Mouse (Mus musculus) stomach, embryonic 14.5 days (tissue): ENCODE data around the gene P4hb. TPM values are rescaled to one million over a fixed set of nuclear protein-coding genes. Genes with fewer than 3 reads are reported as not detected.
A peak's percentile ranks its signal among the peaks of the same experiment; 100 is the strongest.

Experiments used
- ATAC-seq: fragments of 200-750 bp; cut with Nextera tagmentation; 2 replicates; pipeline ENCODE4 v1.8.0; 2017; ENCODE audit warnings: low read depth, moderate TSS enrichment; ENCODE audit not compliant: insufficient number of reproducible peaks, insufficient read depth, low FRiP score
- H3K27ac ChIP-seq: fragments of 300-500 bp; sonication (generic); 2 replicates; pipeline ENCODE4 v1.5.1; 2014; ENCODE audit warnings: mild to moderate bottlenecking, low read length, moderate library complexity, mixed read lengths
- H3K27me3 ChIP-seq: fragments of 300-500 bp; sonication (generic); 2 replicates; pipeline ENCODE4 v1.6.1; 2014; ENCODE audit warnings: low read length, control low read depth, mixed read lengths; ENCODE audit not compliant: control insufficient read depth, insufficient read depth
- H3K36me3 ChIP-seq: fragments of 300-500 bp; sonication (generic); 2 replicates; pipeline ENCODE4 v1.6.1; 2014; ENCODE audit warnings: mild to moderate bottlenecking, control low read depth, low read length, moderate library complexity, mixed read lengths; ENCODE audit not compliant: control insufficient read depth, insufficient read depth
- H3K4me1 ChIP-seq: fragments of 300-500 bp; sonication (generic); 2 replicates; pipeline ENCODE4 v1.6.1; 2014; ENCODE audit warnings: low read length, control low read depth, mixed read lengths; ENCODE audit not compliant: control insufficient read depth, insufficient read depth
- H3K4me2 ChIP-seq: fragments of 300-500 bp; sonication (generic); replicated peaks from 2 replicates; pipeline ENCODE4 v1.6.1; 2014; ENCODE audit warnings: low read depth, low read length, control low read depth
- H3K4me3 ChIP-seq: fragments of 300-500 bp; sonication (generic); 2 replicates; pipeline ENCODE4 v1.5.1; 2014; ENCODE audit warnings: low read depth, low read length, control low read depth
- H3K9ac ChIP-seq: fragments of 300-500 bp; sonication (generic); replicated peaks from 2 replicates; pipeline ENCODE4 v1.6.1; 2014; ENCODE audit warnings: low read depth, mild to moderate bottlenecking, control low read depth, low read length, moderate library complexity, mixed read lengths
- H3K9me3 ChIP-seq: fragments of 300-500 bp; sonication (generic); 2 replicates; pipeline ENCODE4 v1.6.1; 2016; ENCODE audit warnings: low read depth, low read length, control low read depth; ENCODE audit not compliant: control insufficient read depth
- WGBS: fragments of 180-500 bp; shearing (Covaris S2); extraction: QIAGEN DNeasy Blood & Tissue Kit; methylation state at CpG from one replicate; pipeline ENCODE4 v1.1.7; 2014; 5-methylcytosine and 5-hydroxymethylcytosine counted together
- polyA plus RNA-seq: library from polyadenylated mRNA; unstranded; fragments of >200 nt; fragmentation: Nextera tagmentation; extraction: Ambion mirVana; gene quantifications from 2 replicates; pipeline ENCODE4 v1.2.1, GENCODE M21; 2014

P4hb gene
- polyA plus RNA-seq, 1 experiment from 2014 or later, result 768 TPM

- ATAC-seq, result no peak
- no peak overlapping the region for H3K4me2 ChIP-seq
- WGBS, result 91% methylated on average over 7 of the region's 7 CpGs
- H3K4me3 ChIP-seq, result no peak overlapping the region
- H3K9ac ChIP-seq, result no peak overlapping the region
- peaks cover 42% of the 10 kb centered on the region for H3K36me3 ChIP-seq
- no peaks in the 10 kb centered on the region for H3K9me3 ChIP-seq
- peaks cover 21% of the 10 kb centered on the region for H3K4me1 ChIP-seq
- no peak overlapping the region for H3K27ac ChIP-seq
- no peaks in the 10 kb centered on the region for H3K27me3 ChIP-seq
Measured at GRCm38 (mm10) chr11:120605667-120606066, 32.6 kb upstream of the P4hb start.

GRCm38 (mm10) chr11:120603545-120603944 lies 30.5 kb upstream of the P4hb start:
- Histone ChIP-seq H3K4me1 (peaks cover 16% of the 10 kb centered on the region), H3K9ac (no peak overlapping the region), H3K27me3 (no peaks in the 10 kb centered on the region), H3K27ac (no peak overlapping the region), H3K4me2 (no peak overlapping the region), H3K4me3 (no peak overlapping the region), H3K9me3 (no peaks in the 10 kb centered on the region), H3K36me3 (peaks cover 38% of the 10 kb centered on the region)
- ATAC-seq, result no peak
- WGBS, result 69% methylated on average over 2 of the region's 2 CpGs

DNA sequence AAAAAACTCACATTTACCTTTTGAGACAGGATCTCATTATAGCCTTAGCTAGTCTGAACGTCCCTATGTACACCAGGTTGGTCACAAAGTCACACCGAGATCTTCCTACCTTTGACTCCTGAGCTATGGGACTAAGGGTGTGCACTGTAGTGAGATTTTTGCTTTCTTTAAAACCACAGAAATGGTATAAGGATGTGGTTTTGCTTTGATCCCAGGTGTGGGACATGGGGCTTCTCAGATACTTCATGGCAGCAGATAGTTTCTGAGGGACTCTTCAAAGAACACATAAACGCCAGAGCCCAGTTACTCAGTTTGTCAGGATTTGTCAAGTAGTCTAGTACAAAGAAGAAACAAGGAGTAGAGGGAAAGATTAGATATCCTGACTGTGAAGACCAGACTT lies 27.7 kb upstream of the P4hb start:
- 95% methylated on average over 3 of the region's 3 CpGs for WGBS
- H3K27ac ChIP-seq, result no peak overlapping the region
- H3K4me1 ChIP-seq, result peaks cover 18% of the 10 kb centered on the region; the same call in 1 of the 2 replicates
- peaks cover 47% of the 10 kb centered on the region for H3K36me3 ChIP-seq
- no peaks in the 10 kb centered on the region for H3K27me3 ChIP-seq
- no peak overlapping the region for H3K9ac ChIP-seq
- no peak overlapping the region for H3K4me2 ChIP-seq
- H3K9me3 ChIP-seq, result no peaks in the 10 kb centered on the region
- ATAC-seq, result no peak
- H3K4me3 ChIP-seq, result no peak overlapping the region

DNA sequence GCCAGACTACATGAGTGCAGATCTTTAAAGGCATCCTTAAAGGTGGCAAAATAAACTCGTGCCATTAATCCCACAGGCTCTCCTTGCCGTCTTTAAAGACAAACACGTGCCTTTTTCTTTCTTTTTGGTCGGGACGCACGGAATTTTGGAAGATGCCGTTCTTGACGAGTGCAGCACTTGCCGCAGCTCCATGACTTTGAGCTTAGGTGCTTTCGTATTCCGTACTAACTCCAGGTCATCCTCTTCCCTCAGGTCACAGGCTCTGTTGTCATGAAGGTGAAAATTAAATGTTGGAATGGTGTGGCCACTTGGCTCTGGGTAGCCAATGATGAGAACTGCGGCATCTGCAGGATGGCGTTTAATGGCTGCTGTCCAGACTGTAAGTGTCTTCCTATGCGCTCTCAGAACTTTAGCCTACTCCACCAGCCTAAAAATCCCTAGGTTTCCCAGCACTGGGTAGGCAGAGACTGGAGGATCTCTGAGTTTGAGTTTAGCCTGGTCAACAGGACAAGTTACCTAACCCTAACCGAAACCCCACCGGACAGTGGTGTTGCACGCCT lies 26.0 kb upstream of the P4hb start:
- Histone ChIP-seq H3K27ac (peak overlapping the region; percentile 85), H3K9ac (peak overlapping the region; percentile 100), H3K9me3 (no peaks in the 10 kb centered on the region), H3K4me2 (peak overlapping the region; percentile 77), H3K4me3 (peak overlapping the region; percentile 99), H3K36me3 (peaks cover 46% of the 10 kb centered on the region), H3K27me3 (no peaks in the 10 kb centered on the region), H3K4me1 (peaks cover 18% of the 10 kb centered on the region; the same call in 1 of the 2 replicates)
- ATAC-seq, result no peak
- 46% methylated on average over 17 of the region's 17 CpGs for WGBS

DNA sequence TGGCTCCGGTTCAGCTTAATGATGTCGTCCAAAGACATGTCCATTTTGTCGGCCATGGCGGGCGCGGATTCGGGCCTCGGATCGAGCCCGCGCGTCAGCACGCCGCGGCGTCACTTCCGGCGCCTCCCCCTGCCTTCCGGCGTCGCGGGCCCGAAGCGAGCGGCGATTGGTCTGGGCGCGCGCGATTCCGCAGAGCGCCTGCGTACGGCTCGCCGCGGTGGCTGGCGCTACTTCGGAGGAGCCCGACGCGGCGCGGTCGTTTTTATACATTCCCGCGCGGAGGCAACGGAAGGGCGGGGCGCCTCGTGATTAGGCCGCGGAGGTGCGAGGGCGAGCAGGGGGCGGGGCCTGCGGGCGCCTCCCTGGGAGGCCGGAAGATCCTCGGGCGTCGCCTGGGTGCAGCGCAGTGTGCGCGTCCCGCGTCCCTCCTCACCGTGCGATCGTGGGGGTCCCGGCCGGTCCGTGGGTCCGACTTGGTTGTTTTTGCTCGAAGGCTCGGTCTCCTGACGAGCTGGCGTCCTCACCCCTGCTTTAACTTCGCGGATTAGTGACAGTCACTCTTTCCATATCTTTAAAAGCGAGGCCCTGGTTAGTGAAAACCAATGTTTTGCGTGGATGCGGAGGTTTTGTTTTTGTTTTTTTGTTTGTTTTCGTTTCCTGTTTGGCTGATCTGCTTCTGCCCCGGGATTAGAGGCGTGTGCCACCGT lies 25.4 kb upstream of the P4hb start, which contains the start of the genes Alyref and Anapc11:
Gene Alyref (minus strand): TSS at position 83 of the 707 bp plus-strand sequence.
Gene Anapc11 (plus strand): TSS at position 139 of the 707 bp plus-strand sequence.
- peak within 1 kb of the TSS; percentile 100 for H3K9ac ChIP-seq

GRCm38 (mm10) chr11:120597240-120598235 lies 24.5 kb upstream of the P4hb start:
- Histone ChIP-seq H3K27me3 (no peaks in the 10 kb centered on the region), H3K4me3 (peak overlapping the region; percentile 99), H3K9me3 (no peaks in the 10 kb centered on the region), H3K9ac (peak overlapping the region; percentile 100), H3K27ac (peak overlapping the region; percentile 80), H3K4me2 (peak overlapping the region; percentile 98), H3K4me1 (peaks cover 18% of the 10 kb centered on the region; the same call in 1 of the 2 replicates), H3K36me3 (peaks cover 51% of the 10 kb centered on the region)
- ATAC-seq, result peak; percentile 46
- 3% methylated on average over 92 of the region's 99 CpGs for WGBS

More for the DNA sequence above, 25.4 kb upstream of the P4hb start, which contains the start of the genes Alyref and Anapc11:
- Histone ChIP-seq H3K27ac (peak within 1 kb of the TSS; percentile 85), H3K4me1 (peaks cover 18% of the 10 kb centered on the region; the same call in 1 of the 2 replicates), H3K9me3 (no peaks in the 10 kb centered on the region), H3K4me3 (peak within 1 kb of the TSS; percentile 99), H3K36me3 (peaks cover 48% of the 10 kb centered on the region), H3K27me3 (no peaks in the 10 kb centered on the region), H3K4me2 (peak within 1 kb of the TSS; percentile 98)
- ATAC-seq, result peak; percentile 97
- WGBS, result under 1% methylated on average over 88 of the region's 88 CpGs

GRCm38 (mm10) chr11:120588531-120588930 lies 15.5 kb upstream of the P4hb start:
- Histone ChIP-seq H3K4me2 (no peak overlapping the region), H3K4me3 (no peak overlapping the region), H3K36me3 (peaks cover 82% of the 10 kb centered on the region), H3K27me3 (no peaks in the 10 kb centered on the region), H3K27ac (no peak overlapping the region), H3K4me1 (no peaks in the 10 kb centered on the region), H3K9ac (no peak overlapping the region), H3K9me3 (0 out of 2 replicates have a peak, but pooled peaks cover 3% of the 10 kb centered on the region)
- 95% methylated on average over 6 of the region's 6 CpGs for WGBS
- ATAC-seq, result no peak

DNA sequence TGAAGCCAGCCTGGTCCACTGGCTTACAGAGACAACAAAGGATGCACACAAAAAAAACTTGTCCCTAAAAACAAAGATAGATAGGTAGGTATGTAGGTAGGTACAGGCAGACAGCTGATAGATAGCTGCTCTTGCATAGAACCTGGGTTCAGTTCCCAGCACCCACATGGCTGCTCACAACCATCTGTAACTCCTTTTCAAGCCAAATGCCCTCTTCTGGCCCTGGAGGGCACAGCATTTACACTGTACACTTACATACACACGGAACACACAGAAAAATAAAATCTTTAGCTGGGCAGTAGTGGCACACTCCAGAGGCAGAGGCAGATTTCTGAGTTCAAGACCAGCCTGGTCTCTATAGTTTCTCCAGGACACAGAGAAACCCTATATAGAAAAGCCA lies 10.9 kb upstream of the P4hb start:
- Histone ChIP-seq H3K27me3 (no peaks in the 10 kb centered on the region), H3K9me3 (0 out of 2 replicates have a peak, but pooled peaks cover 3% of the 10 kb centered on the region), H3K4me1 (peaks cover 16% of the 10 kb centered on the region), H3K27ac (no peak overlapping the region), H3K36me3 (peaks cover 50% of the 10 kb centered on the region), H3K9ac (no peak overlapping the region), H3K4me2 (no peak overlapping the region), H3K4me3 (no peak overlapping the region)
- 88% methylated on average over 1 of the region's 1 CpGs for WGBS
- no peak for ATAC-seq
